Mouse (Mus musculus): ENCODE results near the gene Camkmt.

The Camkmt gene

DNA sequence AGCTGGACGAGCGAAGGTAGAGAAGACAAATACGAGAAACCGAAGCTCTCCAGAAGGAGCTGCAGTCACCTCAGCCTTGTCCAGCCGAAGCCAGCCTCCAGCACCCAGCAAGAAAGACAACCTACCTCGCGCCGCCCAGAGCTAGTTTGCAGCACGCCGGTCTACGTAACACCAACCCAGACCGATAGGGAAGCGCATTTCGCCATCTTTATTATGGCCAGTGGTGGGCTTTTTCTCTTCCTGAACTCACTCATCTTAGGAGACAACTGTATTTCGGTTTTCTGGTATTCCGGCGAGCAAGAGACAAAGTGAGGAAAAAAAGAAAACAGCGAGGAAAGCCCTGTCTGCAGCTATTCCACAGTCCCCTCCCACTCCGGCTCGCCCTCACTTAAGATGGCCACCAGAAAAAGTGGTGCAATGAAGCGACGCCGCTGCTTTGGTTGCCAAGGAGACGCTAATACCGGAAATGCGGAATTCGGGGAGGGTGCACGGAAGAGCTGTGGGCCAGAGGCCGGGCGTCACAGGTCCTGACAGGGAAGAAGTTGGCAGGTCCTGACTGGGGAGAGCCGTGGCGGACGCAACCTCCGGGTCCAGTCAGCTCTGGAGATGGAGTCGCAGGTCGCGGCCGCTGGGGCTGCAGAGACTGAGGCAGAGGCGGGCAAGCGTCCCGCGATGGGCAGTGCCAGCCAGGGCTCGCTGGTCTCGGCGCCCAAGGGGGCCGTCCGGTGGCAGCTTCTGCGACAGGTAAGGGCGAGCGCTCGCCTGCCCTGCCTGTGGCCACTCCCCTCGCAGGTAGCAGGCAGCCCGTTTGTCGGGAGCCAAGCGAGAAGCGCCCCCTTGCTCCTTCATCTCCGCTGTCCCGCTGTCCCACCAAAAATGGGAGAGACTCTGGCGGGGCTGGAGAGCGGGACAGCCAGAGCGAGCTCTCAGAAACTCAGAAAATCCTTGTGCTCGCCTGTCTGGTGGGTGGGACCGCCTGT is at the start of gene Camkmt, which contains the start of gene Prepl:
Camkmt (plus strand) TSS at position 433 of the 980 bp plus-strand sequence.
Prepl (minus strand) TSS at position 122 of the 980 bp plus-strand sequence.
- DNase-seq (ENCODE audit: low spot score), result peak; percentile 98

DNA sequence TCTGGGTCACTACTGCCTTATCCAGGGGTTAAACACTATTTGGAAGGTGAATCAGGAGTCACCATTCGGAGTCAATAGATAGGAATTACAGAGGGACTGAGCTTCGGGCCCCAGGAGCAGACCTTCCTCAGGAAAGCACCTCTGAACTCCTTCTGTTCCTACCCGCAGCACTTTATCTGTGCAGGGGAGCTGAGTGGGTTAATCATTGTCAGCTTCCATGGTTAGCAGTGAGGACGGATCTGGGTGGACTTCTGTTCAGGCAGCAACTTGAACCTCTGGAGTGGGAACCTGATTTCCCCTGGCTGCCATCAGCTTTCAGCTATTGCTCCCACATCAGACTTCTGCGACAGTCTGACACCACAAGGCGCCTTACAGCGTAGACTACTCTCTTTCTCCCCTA is 49.4 kb upstream of the Camkmt start:
- no peak for DNase-seq (ENCODE audit: low spot score)

DNA sequence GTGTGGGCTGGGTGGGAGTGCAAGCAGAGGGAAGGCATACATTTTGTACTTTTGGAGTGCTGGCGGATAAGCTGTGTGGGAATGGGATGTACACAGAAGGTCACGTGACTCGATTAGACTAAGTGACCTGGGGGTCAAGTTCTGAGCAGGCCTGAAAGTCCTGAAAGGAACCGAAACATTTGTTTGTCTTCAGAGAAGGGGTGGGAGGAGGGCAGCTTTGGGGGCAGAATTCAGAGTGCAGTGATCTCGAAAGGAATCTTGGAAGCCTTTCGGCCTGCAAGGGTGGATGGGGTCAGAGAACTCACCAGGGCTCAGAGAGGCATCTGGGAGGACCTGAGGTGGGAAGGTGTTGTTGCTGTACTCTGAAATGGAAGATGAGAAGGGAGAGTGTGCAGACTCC is 47.9 kb upstream of the Camkmt start:
- DNase-seq (ENCODE audit: low spot score), result no peak

DNA sequence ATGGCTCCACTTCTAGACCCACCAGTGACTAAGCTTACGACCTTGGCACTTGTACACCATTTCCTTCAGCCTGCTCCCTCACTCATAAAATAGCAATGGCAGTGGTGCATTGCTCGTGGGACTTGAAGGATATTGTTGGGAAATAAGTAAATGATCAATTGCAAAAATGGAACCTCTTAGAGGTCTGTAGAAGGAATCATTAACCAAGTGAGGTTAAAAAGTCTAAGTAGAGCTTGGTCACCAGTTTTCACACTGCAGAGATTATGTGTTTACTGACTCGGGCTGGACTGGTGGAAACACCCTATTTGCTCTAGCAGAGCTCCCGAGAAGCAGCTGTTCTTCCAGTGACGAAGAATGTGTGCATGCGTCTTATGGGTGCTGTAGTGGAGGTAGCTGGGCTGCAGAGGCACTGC is 46.9 kb upstream of the Camkmt start:
- DNase-seq (ENCODE audit: low spot score), result no peak

DNA sequence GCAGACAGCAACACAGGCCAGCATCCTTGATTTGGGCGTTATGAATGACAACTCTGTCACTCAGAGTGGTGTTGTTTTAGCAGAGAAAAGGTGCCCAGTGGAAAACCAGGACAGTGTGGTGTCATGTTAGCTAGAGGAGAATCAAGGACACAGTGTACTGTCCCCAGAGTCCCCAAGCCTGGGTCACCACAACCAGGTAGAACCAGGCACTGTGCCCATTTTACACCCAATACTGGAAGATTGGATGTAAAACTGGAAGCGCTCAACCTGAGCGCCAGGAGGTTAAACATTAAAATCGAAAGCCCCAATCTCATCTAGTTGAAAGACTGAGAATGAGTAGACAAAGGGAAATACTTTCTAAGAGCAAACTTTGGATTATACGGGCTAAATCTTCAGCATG is 45.9 kb upstream of the Camkmt start:
- DNase-seq (ENCODE audit: low spot score), result no peak

DNA sequence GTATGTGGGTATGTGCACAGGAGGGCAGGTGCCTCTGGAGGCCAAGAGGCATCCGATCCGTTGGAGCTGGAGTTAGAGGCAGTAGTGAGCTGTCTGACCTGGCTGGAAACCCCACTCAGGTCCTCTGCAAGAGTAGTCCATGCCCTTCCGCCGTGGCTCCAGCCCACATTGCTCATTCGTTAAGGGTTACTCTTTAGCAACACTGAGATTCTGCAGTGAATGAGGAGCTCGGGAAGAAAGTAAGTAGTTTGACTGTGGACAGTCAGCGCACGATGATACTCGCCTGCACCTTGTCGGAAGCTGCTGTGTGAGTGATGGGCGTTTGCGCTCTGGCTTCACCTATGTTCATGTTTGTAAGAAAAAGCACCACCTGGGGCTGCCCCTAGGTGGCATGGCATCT is 45.2 kb upstream of the Camkmt start:
- DNase-seq (ENCODE audit: low spot score), result no peak

DNA sequence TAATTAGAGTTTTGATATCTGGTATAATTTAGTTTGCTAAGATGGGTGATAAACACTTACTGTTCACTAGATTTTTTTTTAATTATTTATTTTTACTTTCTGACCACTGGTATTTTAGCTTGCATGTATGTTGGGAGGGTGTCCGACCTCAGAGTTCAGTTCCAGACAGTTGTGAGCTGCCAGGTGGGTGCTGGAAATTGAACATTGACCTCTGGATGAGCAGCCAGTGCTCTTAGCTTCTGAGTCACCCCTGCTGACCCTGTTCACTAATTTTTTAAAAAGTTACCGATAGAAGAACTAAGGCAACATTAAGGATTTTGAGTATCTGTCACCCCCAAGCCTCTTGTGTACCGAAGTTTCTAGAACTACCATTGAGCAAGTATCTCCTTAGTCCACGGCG is 42.0 kb upstream of the Camkmt start:
- DNase-seq (ENCODE audit: low spot score), result no peak

DNA sequence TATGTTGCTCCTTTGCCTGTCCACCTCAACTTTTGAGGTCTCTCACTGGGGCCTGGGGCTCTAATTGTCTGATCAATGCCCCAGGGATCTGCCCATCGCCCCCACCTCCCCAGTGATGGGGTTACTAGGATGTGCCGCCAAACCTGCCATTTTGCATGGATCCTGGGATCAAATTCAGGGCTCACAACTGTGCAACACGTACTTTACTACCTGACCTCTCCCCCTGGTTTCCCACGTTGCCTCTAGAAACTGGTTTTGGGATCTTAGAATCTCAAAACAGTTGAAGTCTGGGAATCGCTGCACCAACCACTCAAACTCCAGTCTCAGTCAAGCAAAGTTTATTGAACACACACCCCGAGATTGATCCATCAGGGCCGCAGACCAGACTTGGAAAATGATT is 32.1 kb upstream of the Camkmt start:
- no peak for DNase-seq (ENCODE audit: low spot score)

DNA sequence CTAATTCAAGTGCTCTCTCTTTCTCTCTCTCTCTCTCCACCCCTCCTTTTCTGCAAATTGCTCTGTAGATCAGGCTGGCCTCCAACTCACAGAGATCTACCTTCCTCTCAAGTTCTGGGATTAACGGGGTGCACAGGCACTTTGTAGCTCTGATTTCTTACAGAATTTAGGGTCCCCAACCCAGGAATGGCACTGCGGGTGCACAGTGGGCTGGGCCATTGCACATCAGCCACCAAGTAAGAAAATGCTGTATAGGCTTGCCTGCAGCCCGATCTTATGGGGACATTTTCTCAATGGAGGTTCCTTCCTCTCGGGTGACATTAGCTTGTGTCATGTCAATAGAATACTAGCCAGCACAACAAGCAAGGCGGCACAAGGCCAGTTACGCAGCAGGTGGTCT is 31.2 kb upstream of the Camkmt start:
- DNase-seq (ENCODE audit: low spot score), result no peak

DNA sequence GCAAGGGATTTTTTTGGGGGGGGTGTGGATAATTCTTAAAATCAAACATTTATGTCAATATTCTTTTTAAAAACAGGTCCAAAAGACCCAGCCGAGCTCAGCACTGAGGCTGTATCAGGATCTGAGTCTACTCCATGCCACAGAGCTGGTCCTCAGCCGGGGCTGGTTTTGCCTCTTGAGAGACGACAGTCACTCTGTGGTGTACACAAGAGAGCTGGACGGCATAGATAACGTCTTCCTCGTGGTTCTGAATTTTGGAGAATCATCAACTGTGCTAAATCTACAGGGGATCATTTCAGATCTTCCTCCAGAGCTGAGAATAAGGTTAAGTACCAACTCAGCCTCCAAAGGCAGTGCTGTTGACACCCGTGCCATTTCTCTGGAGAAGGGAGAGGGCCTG is 26.8 kb upstream of the Camkmt start:
- no peak for DNase-seq (ENCODE audit: low spot score)

DNA sequence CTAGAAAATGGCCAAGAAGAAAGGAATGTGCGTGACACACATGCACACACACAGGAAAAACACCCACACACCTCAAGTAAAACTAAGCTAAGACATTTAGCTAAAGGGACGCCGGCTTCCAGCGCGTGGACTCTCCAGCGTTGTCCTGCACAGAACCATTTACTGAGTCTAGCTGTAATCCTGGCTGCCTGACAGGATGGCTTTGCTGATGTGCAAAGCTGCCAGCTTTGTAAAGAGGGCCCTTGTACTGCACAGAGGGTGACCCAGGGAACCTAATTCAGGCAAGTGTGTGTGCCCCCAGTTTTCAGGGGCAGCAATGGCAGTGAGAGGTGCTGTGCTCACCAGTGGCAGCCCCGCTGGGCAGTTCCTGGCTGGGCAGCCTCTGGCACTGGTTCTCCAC is 23.0 kb upstream of the Camkmt start:
- DNase-seq (ENCODE audit: low spot score), result no peak

DNA sequence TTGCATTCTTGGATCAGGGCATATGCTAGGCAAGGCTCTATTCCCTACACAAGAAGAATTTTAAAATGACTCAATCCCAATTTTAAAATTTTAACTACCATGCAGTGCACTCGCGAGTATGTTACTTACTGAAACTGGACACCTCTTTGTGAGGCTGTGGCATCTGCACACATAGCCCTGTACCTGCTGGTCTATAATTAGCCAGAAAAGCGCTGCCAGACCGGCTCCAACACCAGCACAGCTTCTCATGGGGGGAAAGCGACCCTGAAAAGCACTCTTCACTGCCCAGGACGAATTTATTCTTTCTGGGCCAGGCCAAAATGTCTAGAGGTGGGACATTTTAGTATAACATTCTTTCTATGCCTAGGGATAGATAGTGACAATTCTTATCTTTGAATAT is 19.7 kb upstream of the Camkmt start:
- DNase-seq (ENCODE audit: low spot score), result no peak

DNA sequence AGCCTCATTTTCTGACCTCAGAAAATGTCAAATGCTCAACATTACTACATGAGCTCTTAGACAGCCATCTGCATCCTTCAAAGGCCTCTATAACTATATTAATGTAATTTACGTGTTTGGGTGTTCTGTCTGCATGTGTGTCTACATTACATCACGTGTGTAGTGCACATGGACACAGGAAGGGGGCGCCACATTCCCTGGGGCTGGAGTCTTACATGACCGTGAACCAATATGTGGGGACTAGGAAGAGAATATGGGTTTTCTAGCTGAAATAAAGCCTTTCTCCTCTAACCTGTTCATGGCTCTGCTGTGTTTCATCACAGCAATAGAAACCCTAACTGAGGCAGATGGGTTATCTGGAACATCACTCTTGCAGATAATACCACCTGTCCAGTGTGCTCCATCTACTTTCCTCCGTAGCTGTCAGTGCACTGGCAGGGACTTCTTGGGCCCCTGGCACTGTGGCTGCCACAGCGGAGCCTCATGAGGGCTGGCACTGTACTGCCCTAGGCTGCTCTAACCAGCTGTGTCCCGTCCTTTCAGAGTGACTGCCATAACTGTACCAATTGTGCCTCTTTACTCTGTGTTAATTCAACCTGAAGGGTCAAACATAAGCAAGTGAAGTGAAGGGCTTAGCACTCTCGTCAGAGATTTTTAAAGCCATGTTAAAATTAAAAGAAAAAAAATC is 19.1 kb upstream of the Camkmt start:
- DNase-seq (ENCODE audit: low spot score), result no peak

DNA sequence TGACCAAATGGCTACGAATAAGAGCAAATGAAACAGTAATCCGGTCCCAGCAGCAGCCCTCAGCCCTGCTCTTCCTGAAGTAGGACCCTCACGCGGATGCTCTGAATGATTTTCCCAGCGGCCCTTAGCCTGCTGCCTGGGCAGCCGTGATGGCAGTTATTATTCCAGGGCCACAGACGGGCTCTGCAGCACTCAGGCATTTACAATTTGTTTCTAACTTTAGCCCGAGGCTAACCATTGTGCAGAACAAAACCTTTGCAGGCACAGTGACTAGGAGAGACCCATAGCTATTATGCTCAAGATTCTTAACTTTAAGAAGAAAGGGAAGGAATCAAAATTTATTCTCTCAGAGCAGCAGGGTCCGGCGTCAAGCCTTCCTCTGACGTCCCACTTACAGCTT is 18.0 kb upstream of the Camkmt start:
- DNase-seq (ENCODE audit: low spot score), result no peak

DNA sequence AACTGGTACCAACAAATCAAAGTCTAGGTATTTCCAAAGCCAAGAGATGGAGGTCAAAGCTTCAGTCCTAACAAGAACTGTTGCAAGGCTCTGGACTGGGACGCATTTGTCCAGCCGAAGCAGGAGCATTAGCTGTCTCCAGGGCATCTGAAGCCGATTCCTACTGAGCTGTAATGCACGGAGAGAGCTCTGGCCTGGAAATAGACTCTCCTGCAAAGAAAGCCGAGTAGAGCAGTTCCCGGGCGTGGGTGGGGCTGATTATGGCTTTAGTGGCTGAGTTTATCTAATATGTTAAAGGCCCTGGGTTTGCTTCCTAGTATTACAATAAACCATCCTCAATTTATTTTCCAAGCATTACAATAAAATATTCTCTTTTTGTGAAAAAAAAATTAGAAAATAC is 17.1 kb upstream of the Camkmt start:
- DNase-seq (ENCODE audit: low spot score), result no peak

DNA sequence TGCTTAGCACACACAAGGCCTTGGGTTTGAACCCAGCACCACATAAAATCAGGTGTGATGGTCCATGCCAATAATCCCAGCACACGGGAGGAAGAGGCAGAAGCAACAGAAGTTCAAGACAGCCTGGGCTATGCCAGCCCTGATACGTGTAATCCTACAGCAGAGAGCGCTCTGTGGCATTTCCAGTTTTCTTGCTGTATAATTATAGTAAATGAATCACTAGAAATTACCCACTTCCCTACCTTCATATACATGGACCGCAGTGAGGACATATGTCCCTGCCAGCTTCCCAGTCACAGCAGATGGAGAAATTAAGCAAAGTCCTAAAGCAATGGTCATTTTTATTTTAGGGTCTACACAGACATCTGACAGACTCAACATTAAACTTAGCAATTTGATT is 16.3 kb upstream of the Camkmt start:
- no peak for DNase-seq (ENCODE audit: low spot score)

DNA sequence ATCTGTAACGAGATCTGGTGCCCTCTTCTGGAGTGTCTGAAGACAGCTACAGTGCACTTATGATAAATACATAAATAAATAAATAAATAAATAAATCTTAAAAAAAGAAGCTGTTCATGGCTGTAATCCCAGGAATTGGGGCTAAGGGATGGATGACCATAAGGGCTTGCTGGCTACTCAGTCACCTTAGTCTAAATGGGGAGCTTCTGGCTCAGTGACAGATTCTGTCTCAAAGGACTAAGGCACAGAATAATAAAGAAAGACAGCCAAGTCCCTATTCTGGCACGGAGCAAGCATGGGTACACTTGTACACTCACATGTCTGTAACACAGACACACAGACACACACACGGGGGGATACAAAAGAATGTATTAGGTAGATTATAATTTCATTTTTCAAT is 11.1 kb upstream of the Camkmt start:
- no peak for DNase-seq (ENCODE audit: low spot score)

DNA sequence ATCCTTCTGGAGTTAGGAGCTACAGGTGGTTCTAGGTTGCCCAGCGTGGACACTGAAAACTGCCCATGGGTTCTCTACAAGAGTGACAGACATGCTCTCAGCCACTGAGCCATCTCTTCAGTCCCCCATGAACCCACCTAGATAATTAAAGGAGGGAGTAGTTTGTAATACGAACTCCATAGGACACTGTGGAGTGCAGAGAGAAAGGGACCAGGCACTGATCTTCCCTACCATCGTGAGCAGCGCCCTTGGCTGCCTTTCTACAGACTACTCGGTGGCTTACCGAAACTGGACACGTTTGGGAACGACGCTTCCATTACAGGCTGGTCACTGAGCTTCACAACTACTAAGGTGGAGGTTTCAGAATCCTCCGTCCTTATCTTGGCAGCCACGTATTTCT is 9.6 kb upstream of the Camkmt start:
- no peak for DNase-seq (ENCODE audit: low spot score)

DNA sequence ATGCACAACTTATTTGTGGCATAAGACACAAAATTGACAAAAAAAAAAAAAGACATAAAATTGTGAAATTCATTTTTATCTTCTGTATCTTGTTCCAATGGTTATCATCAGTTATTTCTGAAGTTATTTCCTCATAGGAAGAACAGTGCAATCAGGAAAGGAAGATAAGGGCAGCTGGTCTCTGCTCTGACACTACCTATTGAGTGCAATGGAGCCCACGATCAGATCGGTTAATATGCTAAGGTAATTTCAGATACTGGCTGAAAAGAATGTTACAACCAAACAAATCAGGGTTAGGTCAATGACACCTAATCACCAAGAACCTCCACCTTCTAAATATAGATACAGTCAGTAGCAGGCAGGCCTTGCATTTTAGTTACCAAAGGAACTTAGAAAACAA is 5.0 kb upstream of the Camkmt start:
- no peak for DNase-seq (ENCODE audit: low spot score)

DNA sequence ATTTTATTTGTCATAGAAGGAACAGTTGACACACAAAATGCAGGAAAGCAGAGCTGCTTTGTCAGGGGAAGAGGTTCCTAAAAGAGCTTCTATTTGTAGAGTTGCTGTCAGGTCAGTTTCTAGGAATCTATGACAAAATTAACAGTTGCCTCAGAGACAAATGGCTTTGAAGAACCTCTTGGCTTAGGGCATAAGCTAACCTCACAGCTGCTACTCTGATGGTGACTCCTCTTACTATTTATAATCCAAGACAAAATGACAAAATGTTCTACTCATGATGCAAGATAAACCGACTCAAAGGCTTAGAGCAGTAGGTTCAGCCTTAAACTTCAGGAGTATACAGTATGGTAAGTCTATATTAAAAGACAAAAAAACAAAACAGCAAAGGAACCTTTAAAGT is 3.9 kb upstream of the Camkmt start:
- DNase-seq (ENCODE audit: low spot score), result no peak

DNA sequence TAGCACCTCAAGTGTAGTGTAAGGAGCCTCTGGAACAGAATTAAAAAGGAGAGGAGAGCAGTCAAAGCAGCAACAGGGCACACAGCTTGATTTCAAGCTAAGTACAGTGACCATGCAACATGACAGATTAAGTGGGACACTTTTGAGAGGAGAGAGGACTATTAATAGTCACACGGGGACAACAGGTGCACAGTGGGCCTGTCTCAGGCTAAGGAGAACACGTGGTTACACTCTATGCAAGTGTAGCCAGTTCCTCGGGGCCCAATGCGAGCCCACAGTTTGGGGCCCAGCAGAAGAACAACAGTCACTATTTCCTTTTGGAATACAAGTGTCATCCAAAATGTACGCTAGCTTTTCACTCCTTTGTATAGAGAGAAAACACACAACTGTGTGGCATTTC is 2.8 kb upstream of the Camkmt start:
- no peak for DNase-seq (ENCODE audit: low spot score)

DNA sequence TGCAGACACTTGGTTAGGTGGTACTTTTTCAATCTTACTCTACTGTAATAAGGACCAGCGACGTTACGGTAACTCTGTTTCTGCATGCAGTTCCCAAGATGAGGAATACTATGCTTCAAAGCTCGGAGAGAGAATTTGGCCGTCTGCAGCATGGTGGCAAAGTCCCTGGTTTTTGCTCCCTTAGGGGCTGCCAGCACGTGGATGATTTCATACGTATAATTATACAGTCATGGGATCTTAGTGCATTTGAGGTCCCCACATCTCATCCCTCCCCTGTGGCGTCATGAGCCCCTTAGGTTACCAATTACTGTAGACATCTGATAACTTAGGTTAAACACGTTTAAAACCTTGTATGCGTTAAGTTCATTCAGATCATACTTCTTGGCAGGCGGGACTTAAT is 2.0 kb upstream of the Camkmt start:
- no peak for DNase-seq (ENCODE audit: low spot score)

DNA sequence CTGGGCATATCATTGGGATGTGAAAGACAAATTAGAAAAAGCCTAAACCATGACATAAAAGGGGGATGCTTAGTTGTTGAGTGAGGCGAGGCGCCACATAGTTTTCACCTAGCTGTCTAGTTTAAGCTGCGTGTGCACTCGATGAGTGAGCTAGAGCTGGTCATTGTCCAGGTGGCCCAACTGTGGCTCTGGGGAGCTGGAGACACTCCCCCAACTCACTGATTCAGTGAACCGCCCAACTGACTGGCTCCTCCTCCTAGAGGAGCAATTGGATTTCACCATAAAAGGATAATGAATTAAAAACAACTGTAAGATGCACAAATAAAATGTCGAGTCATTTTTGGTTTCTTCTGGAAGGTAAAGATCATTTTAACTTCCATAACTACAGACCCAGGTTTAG is 1.3 kb upstream of the Camkmt start:
- DNase-seq (ENCODE audit: low spot score), result no peak
